Mouse (Mus musculus) neural tube, embryonic 14.5 days (tissue): Measurements from ENCODE around the gene Prcd. TPM values are rescaled to one million over a fixed set of nuclear protein-coding genes. Genes with fewer than 3 reads are reported as not detected.
A peak's percentile ranks its signal among the peaks of the same experiment; 100 is the strongest.

Experiments used
- ATAC-seq: fragments of 200-750 bp; cut with Nextera tagmentation; 2 replicates; pipeline ENCODE4 v1.8.0; 2017; ENCODE audit warnings: low read depth, mild to moderate bottlenecking, moderate TSS enrichment, moderate library complexity
- H3K27ac ChIP-seq: fragments of 300-500 bp; sonication (generic); 2 replicates; pipeline ENCODE4 v1.5.1; 2014; ENCODE audit warnings: low read depth, mild to moderate bottlenecking, control low read depth, low read length, moderate library complexity, mixed read lengths
- H3K27me3 ChIP-seq: fragments of 300-500 bp; sonication (generic); 2 replicates; pipeline ENCODE4 v1.6.1; 2014; ENCODE audit warnings: low read length; ENCODE audit not compliant: control insufficient read depth, insufficient read depth
- H3K36me3 ChIP-seq: fragments of 300-500 bp; sonication (generic); 2 replicates; pipeline ENCODE4 v1.6.1; 2014; ENCODE audit warnings: low read length, mixed read lengths; ENCODE audit not compliant: control insufficient read depth, insufficient read depth
- H3K4me1 ChIP-seq: fragments of 300-500 bp; sonication (generic); 2 replicates; pipeline ENCODE4 v1.6.1; 2014; ENCODE audit warnings: low read length; ENCODE audit not compliant: control insufficient read depth, insufficient read depth
- H3K4me2 ChIP-seq: fragments of 300-500 bp; sonication (generic); 2 replicates; pipeline ENCODE4 v1.6.1; 2014; ENCODE audit warnings: mild to moderate bottlenecking, low read depth, low read length, control low read depth
- H3K4me3 ChIP-seq: fragments of 300-500 bp; sonication (generic); 2 replicates; pipeline ENCODE4 v1.5.1; 2014; ENCODE audit warnings: low read depth, low read length, control low read depth, mixed read lengths
- H3K9ac ChIP-seq: fragments of 300-500 bp; sonication (generic); replicated peaks from 2 replicates; pipeline ENCODE4 v1.6.1; 2014; ENCODE audit warnings: low read depth, mild to moderate bottlenecking, control low read depth, low read length, mixed read lengths
- H3K9me3 ChIP-seq: fragments of 300-500 bp; sonication (generic); 2 replicates; pipeline ENCODE4 v1.6.1; 2016; ENCODE audit warnings: low read length; ENCODE audit not compliant: control insufficient read depth
- WGBS: fragments of 180-500 bp; shearing (Covaris S2); extraction: QIAGEN DNeasy Blood & Tissue Kit; methylation state at CpG from one replicate; pipeline ENCODE4 v1.1.7; 2014; 5-methylcytosine and 5-hydroxymethylcytosine counted together
- polyA plus RNA-seq: library from polyadenylated mRNA; unstranded; fragments of >200 nt; fragmentation: Nextera tagmentation; extraction: Ambion mirVana; gene quantifications from 2 replicates; pipeline ENCODE4 v1.2.1, GENCODE M21; 2014

Gene Prcd
- polyA plus RNA-seq, 1 experiment from 2014 or later: 2.7 TPM

DNA sequence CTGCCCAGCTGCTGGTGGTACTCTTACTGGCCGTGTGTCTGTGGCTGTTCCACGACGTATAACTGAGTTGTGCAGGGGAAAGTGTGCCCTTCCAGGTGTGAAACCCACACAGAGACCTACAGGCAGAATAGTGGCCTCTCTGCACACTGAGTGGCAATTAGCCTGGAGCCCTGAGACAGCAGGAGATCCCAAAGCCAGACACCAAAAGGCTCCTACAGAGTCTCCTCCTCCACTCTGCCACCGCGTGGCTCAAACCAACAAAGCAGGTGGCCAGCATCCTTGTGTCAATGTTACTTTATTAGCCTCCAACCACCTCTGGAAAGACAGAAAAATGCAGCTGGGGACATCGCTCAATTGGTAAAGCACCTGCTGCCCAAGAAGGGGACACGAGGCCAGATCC lies 15.5 kb downstream of the Prcd start:
- ATAC-seq: no peak
- WGBS: 34% methylated on average over 7 of the region's 7 CpGs
- no peak overlapping the region for H3K4me3 ChIP-seq

DNA sequence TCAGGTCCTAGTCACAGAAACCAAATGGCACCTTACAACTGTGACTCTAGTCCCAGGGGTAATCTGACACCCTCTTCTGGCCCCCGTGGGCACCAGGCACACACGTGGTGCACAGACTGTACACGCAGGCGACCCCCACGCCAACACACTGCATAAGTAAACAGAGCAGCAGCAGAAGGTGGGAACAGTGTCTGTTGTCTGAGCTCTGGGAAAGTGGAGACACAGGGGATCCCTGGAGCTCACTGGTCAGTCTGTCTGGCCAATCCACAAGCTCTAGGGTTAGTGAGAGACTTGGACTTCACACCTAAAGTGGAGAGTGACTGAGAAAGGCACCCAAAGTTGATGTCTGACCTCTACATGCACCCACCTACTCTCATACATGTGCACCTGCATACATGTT lies 16.0 kb downstream of the Prcd start:
- WGBS: 43% methylated on average over 5 of the region's 5 CpGs
- H3K4me2 ChIP-seq: no peak overlapping the region
- no peak for ATAC-seq

More for the DNA sequence above, 15.5 kb downstream of the Prcd start:
- no peak overlapping the region for H3K27ac ChIP-seq
- H3K9ac ChIP-seq: no peak overlapping the region
- peaks cover 27% of the 10 kb centered on the region for H3K4me1 ChIP-seq
- H3K4me2 ChIP-seq: no peak overlapping the region
- H3K9me3 ChIP-seq: no peaks in the 10 kb centered on the region
- H3K36me3 ChIP-seq: peaks cover 9% of the 10 kb centered on the region
- H3K27me3 ChIP-seq: no peaks in the 10 kb centered on the region

DNA sequence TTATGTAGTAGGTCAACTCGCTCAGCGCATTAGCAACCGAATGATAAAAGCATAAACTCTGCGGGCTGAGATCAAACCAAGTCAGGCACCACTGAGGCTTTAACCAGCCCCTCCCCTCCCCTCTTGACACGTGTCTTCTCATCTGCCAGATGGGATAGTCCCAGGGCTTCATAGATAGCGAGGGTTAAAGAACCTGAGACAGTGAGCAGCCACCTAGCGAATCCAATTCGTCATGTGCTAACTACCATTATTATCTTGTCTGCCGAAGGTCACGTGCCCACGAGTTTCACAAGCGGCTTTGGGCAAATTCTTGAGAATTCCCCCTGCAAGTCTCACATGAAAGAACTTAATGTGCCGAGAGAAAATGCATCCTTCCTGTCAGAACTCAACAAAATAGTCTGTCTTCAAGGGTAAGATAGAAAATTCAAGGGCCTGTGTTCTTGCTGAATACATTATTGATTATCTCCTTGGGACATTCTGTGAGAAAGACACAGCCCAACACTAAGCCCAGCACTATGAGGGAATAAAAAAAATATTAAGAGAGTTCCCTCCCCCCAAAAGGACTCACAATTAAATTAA lies 16.5 kb downstream of the Prcd start:
- ATAC-seq: no peak
- Histone ChIP-seq H3K36me3 (peaks cover 19% of the 10 kb centered on the region), H3K27me3 (no peaks in the 10 kb centered on the region), H3K9ac (peak overlapping the region; percentile 16; the same call in 1 of the 2 replicates), H3K4me1 (peaks cover 23% of the 10 kb centered on the region), H3K27ac (0 out of 2 replicates have a peak overlapping the region, but pooled peaks have one; percentile 10), H3K4me3 (no peak overlapping the region), H3K4me2 (no peak overlapping the region), H3K9me3 (no peaks in the 10 kb centered on the region)
- 48% methylated on average over 13 of the region's 13 CpGs for WGBS

More for the DNA sequence above, 16.0 kb downstream of the Prcd start:
- Histone ChIP-seq H3K9me3 (no peaks in the 10 kb centered on the region), H3K36me3 (peaks cover 14% of the 10 kb centered on the region), H3K4me1 (peaks cover 23% of the 10 kb centered on the region), H3K27me3 (no peaks in the 10 kb centered on the region), H3K4me3 (no peak overlapping the region), H3K9ac (peak overlapping the region; percentile 16; the same call in 1 of the 2 replicates), H3K27ac (0 out of 2 replicates have a peak overlapping the region, but pooled peaks have one; percentile 10)

DNA sequence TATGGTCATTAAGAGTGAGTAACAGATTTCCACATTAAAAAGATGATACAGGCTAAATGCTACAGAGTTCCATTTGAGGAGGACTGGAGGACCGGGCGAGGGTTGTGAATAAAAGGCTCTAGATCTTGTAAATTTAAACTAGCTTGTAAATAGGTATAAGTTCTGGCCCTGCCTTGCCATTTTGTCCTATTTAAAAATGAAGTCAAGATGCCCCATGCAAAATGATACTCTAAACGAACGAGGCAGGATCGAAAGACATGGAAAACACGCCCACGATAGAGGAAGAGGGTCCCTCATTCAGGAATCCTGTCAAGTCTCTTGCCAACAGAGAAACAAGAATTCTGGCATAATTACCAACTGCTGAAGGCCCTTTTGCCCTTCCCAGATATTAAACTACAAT lies 17.1 kb downstream of the Prcd start:
- H3K36me3 ChIP-seq: peaks cover 19% of the 10 kb centered on the region
- no peak overlapping the region for H3K9ac ChIP-seq
- H3K4me1 ChIP-seq: peaks cover 23% of the 10 kb centered on the region
- WGBS: 83% methylated on average over 7 of the region's 7 CpGs
- H3K27ac ChIP-seq: no peak overlapping the region; the same call in 1 of the 2 replicates
- no peaks in the 10 kb centered on the region for H3K9me3 ChIP-seq
- 0 out of 2 replicates have a peak overlapping the region, but pooled peaks have one; percentile 51 for H3K4me2 ChIP-seq
- ATAC-seq: no peak
- no peaks in the 10 kb centered on the region for H3K27me3 ChIP-seq
- peak overlapping the region; percentile 71; the same call in 1 of the 2 replicates for H3K4me3 ChIP-seq

DNA sequence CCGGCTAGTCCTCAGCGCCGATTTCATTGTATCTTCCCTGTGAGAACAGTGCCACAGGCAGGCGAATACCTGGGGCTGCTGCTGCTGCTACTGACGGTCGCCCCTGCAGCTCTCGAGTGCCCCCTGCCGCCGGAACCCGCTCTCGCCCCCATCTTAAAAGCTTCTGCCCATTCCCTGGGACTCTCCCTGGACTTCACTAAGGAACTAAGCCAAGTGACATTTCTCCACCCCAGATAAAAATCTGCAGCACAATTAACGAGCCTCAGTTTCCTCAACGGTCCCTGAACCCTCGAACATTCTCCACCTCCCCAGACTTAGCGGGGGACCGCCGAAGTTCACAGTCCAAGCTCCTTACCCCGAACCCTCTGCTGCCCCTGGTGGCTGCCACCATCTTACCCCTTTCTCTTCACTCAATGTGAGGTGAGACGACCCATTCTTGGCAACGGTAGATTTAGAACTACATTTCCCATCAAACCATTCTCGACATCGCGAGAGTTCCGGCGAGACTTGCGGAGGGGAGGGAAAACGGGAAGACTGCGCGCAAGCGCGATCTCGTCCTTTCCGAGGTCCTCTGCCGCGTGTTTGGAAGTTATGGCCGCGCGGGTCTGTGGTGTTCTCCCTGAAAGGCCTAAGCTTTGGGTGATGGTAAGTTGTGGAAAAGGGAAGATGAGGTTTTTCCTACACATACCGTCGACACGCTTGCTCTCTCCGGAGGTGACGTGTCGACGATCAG lies 17.9 kb downstream of the Prcd start:
- WGBS: 2% methylated on average over 45 of the region's 45 CpGs
- peak overlapping the region; percentile 51 for H3K4me2 ChIP-seq
- peak overlapping the region; percentile 8 for H3K27ac ChIP-seq
- no peaks in the 10 kb centered on the region for H3K9me3 ChIP-seq
- H3K36me3 ChIP-seq: peaks cover 25% of the 10 kb centered on the region
- peak; percentile 85 for ATAC-seq
- peak overlapping the region; percentile 71 for H3K4me3 ChIP-seq
- peak overlapping the region; percentile 85 for H3K9ac ChIP-seq
- H3K4me1 ChIP-seq: peaks cover 23% of the 10 kb centered on the region
- no peaks in the 10 kb centered on the region for H3K27me3 ChIP-seq

- Histone ChIP-seq H3K27me3 (no peaks in the 10 kb centered on the region), H3K4me2 (peak overlapping the region; percentile 51), H3K4me1 (peaks cover 23% of the 10 kb centered on the region), H3K27ac (peak overlapping the region; percentile 8; the same call in 1 of the 2 replicates), H3K36me3 (peaks cover 30% of the 10 kb centered on the region), H3K4me3 (peak overlapping the region; percentile 71), H3K9ac (peak overlapping the region; percentile 85), H3K9me3 (no peaks in the 10 kb centered on the region)
- no peak for ATAC-seq
- under 1% methylated on average over 24 of the region's 24 CpGs for WGBS
These were observed 18.6 kb downstream of the Prcd start for GRCm38 (mm10) chr11:116671845-116672434.

DNA sequence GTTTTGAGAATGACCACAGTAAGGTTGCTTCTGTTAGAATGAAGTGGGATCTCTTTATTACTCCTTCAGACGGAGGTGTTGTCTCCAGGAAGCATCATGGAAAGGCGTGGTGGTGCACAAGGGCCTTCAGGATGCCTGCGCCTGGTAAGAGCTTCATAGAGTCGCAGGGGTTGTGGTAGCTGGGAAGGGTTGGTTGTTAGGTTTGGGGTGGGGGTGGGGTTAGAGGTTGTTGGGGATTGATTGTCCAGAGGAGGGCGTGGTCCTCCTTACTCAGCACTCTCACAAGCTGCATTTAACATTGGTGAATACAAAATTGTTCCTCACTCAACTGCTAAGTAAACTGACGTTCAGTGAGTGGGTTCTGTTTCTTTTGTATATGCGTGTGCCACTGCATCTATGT lies 19.3 kb downstream of the Prcd start:
- Histone ChIP-seq H3K9ac (peak overlapping the region; percentile 85), H3K4me3 (peak overlapping the region; percentile 71), H3K4me1 (peaks cover 23% of the 10 kb centered on the region), H3K27ac (no peak overlapping the region), H3K9me3 (no peaks in the 10 kb centered on the region), H3K27me3 (no peaks in the 10 kb centered on the region), H3K4me2 (peak overlapping the region; percentile 51), H3K36me3 (peaks cover 34% of the 10 kb centered on the region)
- 17% methylated on average over 7 of the region's 7 CpGs for WGBS
- ATAC-seq: no peak

DNA sequence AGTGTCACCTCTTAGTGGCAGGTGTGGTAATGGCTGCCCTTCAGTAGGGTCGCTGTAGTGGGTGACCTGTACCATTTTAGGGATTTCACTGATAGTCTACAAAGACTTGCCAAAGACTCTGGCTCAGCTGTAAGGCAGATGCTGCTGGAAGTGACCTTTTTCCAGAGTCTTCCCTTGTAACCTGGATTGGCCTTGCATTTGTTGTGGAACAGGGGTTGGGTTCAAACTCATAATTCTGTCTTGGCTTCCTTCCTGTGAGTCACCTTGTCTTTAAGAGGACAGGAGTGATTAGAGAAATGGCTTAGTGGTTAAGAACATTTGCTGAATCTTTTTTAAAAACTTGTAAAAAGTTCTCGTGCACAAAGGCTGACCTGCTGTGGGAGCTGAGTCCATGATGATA lies 20.1 kb downstream of the Prcd start:
- H3K4me2 ChIP-seq: no peak overlapping the region
- no peak for ATAC-seq
- no peaks in the 10 kb centered on the region for H3K27me3 ChIP-seq
- no peak overlapping the region for H3K4me3 ChIP-seq
- 87% methylated on average over 2 of the region's 2 CpGs for WGBS
- H3K9ac ChIP-seq: no peak overlapping the region
- H3K9me3 ChIP-seq: no peaks in the 10 kb centered on the region
- H3K27ac ChIP-seq: no peak overlapping the region
- H3K36me3 ChIP-seq: peaks cover 40% of the 10 kb centered on the region
- H3K4me1 ChIP-seq: peaks cover 23% of the 10 kb centered on the region
